Mouse (Mus musculus) myocyte (in vitro differentiated cells): ENCODE measurements around the gene Gfra4. TPM values are rescaled to one million over a fixed set of nuclear protein-coding genes. Genes with fewer than 3 reads are reported as not detected.
A peak's percentile ranks its signal among the peaks of the same experiment; 100 is the strongest.

ENCODE experiments used
- H3K27me3 ChIP-seq: one replicate; pipeline ENCODE4 v1.6.1; 2011; ENCODE audit not compliant: control insufficient read depth, insufficient read depth, insufficient read length
- H3K36me3 ChIP-seq: one replicate; pipeline ENCODE4 v1.6.1; 2011; ENCODE audit not compliant: control insufficient read depth, insufficient read depth
- H3K4me2 ChIP-seq: one replicate; pipeline ENCODE4 v1.6.1; 2011; ENCODE audit warnings: low read depth, control low read depth
- H3K4me3 ChIP-seq: one replicate; pipeline ENCODE4 v1.5.1; 2011; ENCODE audit warnings: mild to moderate bottlenecking, control low read depth, moderate library complexity
- H3K79me2 ChIP-seq: one replicate; pipeline ENCODE4 v1.6.1; 2011; ENCODE audit not compliant: control insufficient read depth, insufficient read depth
- H3ac ChIP-seq: one replicate; pipeline ENCODE4 v1.6.1; 2011; ENCODE audit not compliant: control insufficient read depth, insufficient read length
- CEBPB ChIP-seq: IDR thresholded peaks from 2 replicates; pipeline ENCODE4 v1.6.1; 2011; ENCODE audit warnings: mild to moderate bottlenecking, moderate library complexity; ENCODE audit not compliant: poor library complexity, insufficient read depth, severe bottlenecking
- E2F4 ChIP-seq: IDR thresholded peaks from one replicate; pipeline ENCODE4 v1.6.1; 2011; ENCODE audit warnings: mild to moderate bottlenecking, control low read depth, moderate library complexity; ENCODE audit not compliant: insufficient read depth
- MAX ChIP-seq: IDR thresholded peaks from one replicate; pipeline ENCODE4 v1.6.1; 2011; ENCODE audit warnings: low read depth, mild to moderate bottlenecking, control low read depth
- MYOD1 ChIP-seq, 3 experiments: IDR thresholded peaks; one replicate each; pipeline ENCODE4 v1.6.1; 2011; ENCODE audit warnings: control low read depth in 2 of 3, low read depth in 2 of 3, mild to moderate bottlenecking in 2 of 3, moderate library complexity in 1 of 3; ENCODE audit not compliant: insufficient read length in 2 of 3, control insufficient read depth in 1 of 3
- MYOG ChIP-seq, 3 experiments: IDR thresholded peaks; one replicate each; pipeline ENCODE4 v1.6.1; 2011; ENCODE audit warnings: control low read depth in 2 of 3, low read depth in 2 of 3, mild to moderate bottlenecking in 2 of 3; ENCODE audit not compliant: insufficient read length in 2 of 3, control insufficient read depth in 1 of 3, insufficient read depth in 1 of 3
- POLR2A ChIP-seq: IDR thresholded peaks from one replicate; pipeline ENCODE4 v1.6.1; 2011; ENCODE audit warnings: low read depth, mild to moderate bottlenecking, control low read depth, moderate library complexity; ENCODE audit not compliant: insufficient read length
- POLR2AphosphoS2 ChIP-seq: IDR thresholded peaks from one replicate; pipeline ENCODE4 v1.6.1; 2011; ENCODE audit warnings: low read depth, control low read depth; ENCODE audit not compliant: insufficient read length
- REST ChIP-seq: IDR thresholded peaks from one replicate; pipeline ENCODE4 v1.6.1; 2011; ENCODE audit warnings: mild to moderate bottlenecking, control low read depth, moderate library complexity; ENCODE audit not compliant: insufficient read depth, insufficient read length
- SRF ChIP-seq: IDR thresholded peaks from one replicate; pipeline ENCODE4 v1.6.1; 2011; ENCODE audit warnings: low read depth; ENCODE audit not compliant: control insufficient read depth, insufficient read length
- TCF12 ChIP-seq: IDR thresholded peaks from one replicate; pipeline ENCODE4 v1.6.1; 2011; ENCODE audit warnings: mild to moderate bottlenecking, control low read depth; ENCODE audit not compliant: poor library complexity, insufficient read depth, severe bottlenecking
- TCF3 ChIP-seq: IDR thresholded peaks from one replicate; pipeline ENCODE4 v1.6.1; 2011; ENCODE audit warnings: low read depth, control low read depth; ENCODE audit not compliant: insufficient read length
- USF1 ChIP-seq: IDR thresholded peaks from one replicate; pipeline ENCODE4 v1.6.1; 2011; ENCODE audit warnings: low read depth, mild to moderate bottlenecking, control low read depth, moderate library complexity
- polyA plus RNA-seq: library from polyadenylated mRNA; unstranded; fragments of >200 nt; fragmentation: generic; extraction: Trizol; gene quantifications from one replicate; pipeline ENCODE4 v1.2.1, GENCODE M21; 2012; ENCODE audit warnings: missing spikeins

Gfra4 gene
- polyA plus RNA-seq, 1 experiment: 2.2 TPM

GRCm38 (mm10) chr2:131044989-131045720 lies 2.3 kb upstream of the Gfra4 start:
- Histone ChIP-seq H3K79me2 (no peaks in the 10 kb centered on the region), H3K27me3 (peaks cover 16% of the 10 kb centered on the region), H3ac (no peak overlapping the region), H3K36me3 (no peaks in the 10 kb centered on the region), H3K4me2 (no peak overlapping the region), H3K4me3 (no peak overlapping the region)
- TF ChIP-seq REST (no peak), USF1 (no peak)

DNA sequence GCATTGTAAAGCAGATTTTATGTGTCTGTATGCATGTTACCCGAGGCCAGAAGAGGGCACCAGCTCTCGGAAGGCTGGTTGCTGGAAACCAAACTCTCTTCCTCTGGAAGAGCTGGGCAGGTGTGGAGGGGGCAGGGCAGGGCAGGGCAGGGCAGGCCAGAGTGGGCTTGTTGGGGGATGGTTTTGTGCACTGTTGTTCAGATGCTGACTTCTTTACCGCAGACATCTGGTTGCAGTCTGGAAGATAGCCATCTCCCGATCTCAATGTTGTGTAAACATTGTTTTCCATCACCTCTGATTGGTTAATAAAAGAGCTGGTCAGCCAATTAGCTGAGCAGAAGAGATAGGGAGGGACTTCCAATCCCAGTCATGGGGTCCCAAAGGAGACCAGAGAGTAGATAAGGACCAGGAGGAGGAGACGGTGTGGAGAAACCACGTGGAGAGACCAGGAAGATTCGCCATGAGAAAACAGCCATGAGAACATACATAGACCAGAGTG lies 1.5 kb upstream of the Gfra4 start:
- H3K4me3 ChIP-seq: no peak overlapping the region
- peak in 1 of 3 experiments; percentile 67 for TF ChIP-seq MYOD1 (IDR thresholded peaks at IDR 0.05; ENCODE audit: control insufficient read depth in 1 of 3, insufficient read length in 2 of 3, low read depth in 2 of 3)
- TF ChIP-seq USF1: no peak
- TF ChIP-seq REST: no peak
- TF ChIP-seq TCF3: no peak
- TF ChIP-seq MYOG (IDR thresholded peaks at IDR 0.05; ENCODE audit: control insufficient read depth in 1 of 3, insufficient read depth in 1 of 3, insufficient read length in 2 of 3, low read depth in 2 of 3): peak in 1 of 3 experiments; percentile 47
- H3K27me3 ChIP-seq: peaks cover 16% of the 10 kb centered on the region
- no peaks in the 10 kb centered on the region for H3K36me3 ChIP-seq
- H3K79me2 ChIP-seq: no peaks in the 10 kb centered on the region
- no peak overlapping the region for H3K4me2 ChIP-seq
- no peak overlapping the region for H3ac ChIP-seq

GRCm38 (mm10) chr2:131040854-131041825 lies 1.7 kb downstream of the Gfra4 start:
- Histone ChIP-seq H3K27me3 (peaks cover 16% of the 10 kb centered on the region), H3K79me2 (no peaks in the 10 kb centered on the region), H3K4me2 (peak overlapping the region; percentile 50), H3K4me3 (no peak overlapping the region), H3ac (peak overlapping the region; percentile 9), H3K36me3 (no peaks in the 10 kb centered on the region)
- peak in 2 of 3 experiments; percentile 42 to 67 for TF ChIP-seq MYOG (IDR thresholded peaks at IDR 0.05; ENCODE audit: control insufficient read depth in 1 of 3, insufficient read depth in 1 of 3, insufficient read length in 2 of 3, low read depth in 2 of 3)
- no peak for TF ChIP-seq TCF3
- TF ChIP-seq MYOD1 (IDR thresholded peaks at IDR 0.05; ENCODE audit: control insufficient read depth in 1 of 3, insufficient read length in 2 of 3, low read depth in 2 of 3): peak in 2 of 3 experiments; percentile 52 to 57

DNA sequence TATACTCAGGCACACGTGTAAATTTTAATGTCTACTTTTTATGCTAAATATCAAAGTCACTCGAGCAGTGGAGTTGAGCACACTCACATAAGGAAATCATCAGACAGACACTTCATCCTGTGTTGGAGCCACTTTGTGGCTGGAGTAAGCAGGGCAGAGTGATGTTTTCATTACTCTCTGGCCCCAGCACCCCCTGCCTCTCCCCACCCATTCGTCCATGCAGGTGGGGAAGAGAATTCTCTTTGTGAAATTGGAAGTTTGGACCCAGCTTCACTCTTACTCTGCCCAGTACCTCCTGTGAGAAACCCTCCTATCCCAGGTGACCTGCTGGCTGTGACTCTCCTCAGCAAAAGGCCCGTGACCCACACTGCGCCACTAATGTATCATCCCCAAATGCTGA lies 4.2 kb downstream of the Gfra4 start:
- Histone ChIP-seq H3K79me2 (no peaks in the 10 kb centered on the region), H3K4me2 (no peak overlapping the region), H3ac (no peak overlapping the region), H3K4me3 (no peak overlapping the region), H3K36me3 (no peaks in the 10 kb centered on the region), H3K27me3 (peaks cover 16% of the 10 kb centered on the region)
- TF ChIP-seq MYOG (IDR thresholded peaks at IDR 0.05; ENCODE audit: control insufficient read depth in 1 of 3, insufficient read depth in 1 of 3, insufficient read length in 2 of 3, low read depth in 2 of 3) (no peak), CEBPB (no peak), SRF (no peak), POLR2A (no peak), TCF3 (no peak), MYOD1 (IDR thresholded peaks at IDR 0.05; ENCODE audit: control insufficient read depth in 1 of 3, insufficient read length in 2 of 3, low read depth in 2 of 3) (no peak), TCF12 (no peak), POLR2AphosphoS2 (no peak), REST (no peak), MAX (no peak), USF1 (no peak), E2F4 (no peak)

DNA sequence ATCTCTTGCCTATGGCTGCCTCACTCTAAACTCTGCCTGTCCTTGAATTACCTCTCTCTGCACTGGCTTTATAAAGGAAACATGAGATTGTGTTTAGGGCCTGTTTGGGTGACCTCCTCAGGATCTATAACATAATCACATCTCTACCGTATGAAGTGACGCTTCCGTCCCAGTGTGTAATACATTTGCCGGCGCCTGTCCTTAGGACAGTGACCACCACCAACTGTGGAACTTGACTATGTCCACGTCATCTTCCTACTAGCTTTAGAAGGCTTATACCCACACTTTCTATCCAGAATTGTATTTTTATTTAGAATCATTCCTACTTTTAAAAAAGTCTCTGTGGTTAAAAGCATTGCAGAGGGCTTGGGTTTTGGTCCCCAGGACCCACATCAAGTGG lies 4.7 kb downstream of the Gfra4 start:
- H3K4me2 ChIP-seq: peak overlapping the region; percentile 53
- no peaks in the 10 kb centered on the region for H3K36me3 ChIP-seq
- TF ChIP-seq USF1 (no peak), POLR2AphosphoS2 (no peak), REST (no peak), POLR2A (no peak), SRF (no peak), MYOG (IDR thresholded peaks at IDR 0.05; ENCODE audit: control insufficient read depth in 1 of 3, insufficient read depth in 1 of 3, insufficient read length in 2 of 3, low read depth in 2 of 3) (no peak), MAX (no peak), MYOD1 (IDR thresholded peaks at IDR 0.05; ENCODE audit: control insufficient read depth in 1 of 3, insufficient read length in 2 of 3, low read depth in 2 of 3) (no peak), TCF3 (no peak)
- H3ac ChIP-seq: no peak overlapping the region
- peaks cover 16% of the 10 kb centered on the region for H3K27me3 ChIP-seq
- H3K4me3 ChIP-seq: no peak overlapping the region
- no peaks in the 10 kb centered on the region for H3K79me2 ChIP-seq
